Mouse (Mus musculus): ENCODE measurements around the gene Snrpb2. TPM values are rescaled to one million over a fixed set of nuclear protein-coding genes. Genes with fewer than 3 reads are reported as not detected.
A peak's percentile ranks its signal among the peaks of the same experiment; 100 is the strongest.

Gene Snrpb2
- polyA plus RNA-seq (2016; fragmentation: Nextera tagmentation; extraction: Ambion mirVana), result 106 and 110 TPM in 2 replicates

- Histone ChIP-seq H3K4me1 (replicated peaks) (peaks cover 5% of the 10 kb centered on the region), H3K9me3 (no peaks in the 10 kb centered on the region), H3K4me3 (replicated peaks) (peak within 1 kb of the TSS; percentile 93), H3K4me2 (peak within 1 kb of the TSS; percentile 80), H3K36me3 (peaks cover 28% of the 10 kb centered on the region), H3K27me3 (no peaks in the 10 kb centered on the region), H3K9ac (replicated peaks) (peak within 1 kb of the TSS; percentile 83), H3K27ac (0 out of 2 replicates have a peak within 1 kb of the TSS, but pooled peaks have one; percentile 29)
- under 1% methylated on average over 55 of the region's 55 CpGs for WGBS
- ATAC-seq (ENCODE audit: insufficient number of reproducible peaks, insufficient read depth, low FRiP score, low TSS enrichment, low read depth), result peak; percentile 87
Observed at GRCm38 (mm10) chr2:143062812-143063792, at the start of gene Snrpb2. Snrpb2 (plus strand) TSS chr2:143063039.

- Histone ChIP-seq H3K4me2 (no peak overlapping the region), H3K27ac (no peak overlapping the region), H3K27me3 (no peaks in the 10 kb centered on the region), H3K4me3 (replicated peaks) (no peak overlapping the region), H3K9ac (replicated peaks) (no peak overlapping the region), H3K36me3 (no peaks in the 10 kb centered on the region), H3K4me1 (replicated peaks) (peaks cover 2% of the 10 kb centered on the region), H3K9me3 (no peaks in the 10 kb centered on the region)
- 74% methylated on average over 5 of the region's 5 CpGs for WGBS
- ATAC-seq (ENCODE audit: insufficient number of reproducible peaks, insufficient read depth, low FRiP score, low TSS enrichment, low read depth), result no peak
Observed at GRCm38 (mm10) chr2:143013057-143013456, 49.8 kb upstream of the Snrpb2 start.

DNA sequence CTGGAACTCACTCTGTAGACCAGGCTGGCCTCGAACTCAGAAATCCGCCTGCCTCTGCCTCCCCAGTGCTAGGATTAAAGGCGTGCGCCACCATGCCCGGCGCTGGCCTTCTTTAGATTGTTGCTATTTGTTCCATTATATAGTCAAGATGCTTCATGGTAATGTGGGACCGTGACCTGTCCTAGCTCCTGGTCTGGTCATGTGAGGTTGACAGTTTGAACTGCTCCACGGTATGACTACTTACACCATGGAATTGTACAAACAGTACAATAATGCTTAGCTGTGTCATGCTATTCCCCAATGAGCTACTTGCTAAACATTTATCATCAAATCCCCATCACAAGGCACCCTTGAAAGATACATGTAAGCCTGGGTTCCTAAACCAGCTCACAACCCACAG, 44.8 kb upstream of the Snrpb2 start:
- no peak overlapping the region for H3K4me3 ChIP-seq (replicated peaks)
- H3K4me1 ChIP-seq (replicated peaks), result peaks cover 19% of the 10 kb centered on the region
- ATAC-seq (ENCODE audit: insufficient number of reproducible peaks, insufficient read depth, low FRiP score, low TSS enrichment, low read depth), result peak; percentile 64
- no peak overlapping the region for H3K9ac ChIP-seq (replicated peaks)
- WGBS, result 89% methylated on average over 8 of the region's 8 CpGs
- no peaks in the 10 kb centered on the region for H3K9me3 ChIP-seq
- 0 out of 2 replicates have a peak overlapping the region, but pooled peaks have one; percentile 24 for H3K27ac ChIP-seq
- H3K4me2 ChIP-seq, result no peak overlapping the region
- no peaks in the 10 kb centered on the region; the same call in 1 of the 2 replicates for H3K27me3 ChIP-seq
- no peaks in the 10 kb centered on the region for H3K36me3 ChIP-seq

- H3K4me2 ChIP-seq, result peak overlapping the region; percentile 35
- WGBS, result 1% methylated on average over 5 of the region's 5 CpGs
Observed at GRCm38 (mm10) chr2:143018591-143019130, 44.2 kb upstream of the Snrpb2 start.

DNA sequence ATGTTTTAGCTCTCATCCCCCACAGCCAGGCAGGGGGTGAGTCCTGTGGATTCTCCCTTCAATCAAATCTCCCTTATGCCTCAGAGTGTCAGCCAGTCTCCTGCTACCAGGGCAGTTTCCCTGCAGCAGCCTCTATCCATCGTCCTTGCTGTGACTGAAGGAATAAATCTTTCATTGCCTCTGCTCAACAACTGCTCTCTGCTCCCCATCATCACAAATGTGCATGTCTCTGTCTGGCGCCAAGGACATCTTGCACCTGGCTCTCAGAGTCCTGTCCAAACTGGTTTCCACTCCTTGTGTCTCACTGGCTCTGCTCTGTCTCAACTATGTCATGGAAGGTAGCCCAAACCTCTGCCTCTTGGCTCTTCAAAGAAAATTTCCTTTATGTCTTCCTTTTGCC, 43.1 kb upstream of the Snrpb2 start:
- no peak overlapping the region for H3K27ac ChIP-seq

More at GRCm38 (mm10) chr2:143018591-143019130, 44.2 kb upstream of the Snrpb2 start:
- Histone ChIP-seq H3K4me1 (replicated peaks) (peaks cover 19% of the 10 kb centered on the region), H3K4me3 (replicated peaks) (no peak overlapping the region), H3K27ac (0 out of 2 replicates have a peak overlapping the region, but pooled peaks have one; percentile 24), H3K27me3 (no peaks in the 10 kb centered on the region; the same call in 1 of the 2 replicates), H3K9ac (replicated peaks) (no peak overlapping the region), H3K36me3 (no peaks in the 10 kb centered on the region), H3K9me3 (no peaks in the 10 kb centered on the region)
- ATAC-seq (ENCODE audit: insufficient number of reproducible peaks, insufficient read depth, low FRiP score, low TSS enrichment, low read depth), result peak; percentile 92

GRCm38 (mm10) chr2:143023331-143023730, 39.5 kb upstream of the Snrpb2 start:
- Histone ChIP-seq H3K4me1 (replicated peaks) (peaks cover 15% of the 10 kb centered on the region), H3K36me3 (no peaks in the 10 kb centered on the region), H3K27ac (no peak overlapping the region), H3K9me3 (no peaks in the 10 kb centered on the region), H3K4me3 (replicated peaks) (no peak overlapping the region), H3K4me2 (no peak overlapping the region), H3K9ac (replicated peaks) (no peak overlapping the region), H3K27me3 (no peaks in the 10 kb centered on the region; the same call in 1 of the 2 replicates)
- no peak for ATAC-seq (ENCODE audit: insufficient number of reproducible peaks, insufficient read depth, low FRiP score, low TSS enrichment, low read depth)
- 90% methylated on average over 2 of the region's 2 CpGs for WGBS

More for the DNA sequence above, 43.1 kb upstream of the Snrpb2 start:
- H3K36me3 ChIP-seq, result no peaks in the 10 kb centered on the region
- H3K9me3 ChIP-seq, result no peaks in the 10 kb centered on the region
- ATAC-seq (ENCODE audit: insufficient number of reproducible peaks, insufficient read depth, low FRiP score, low TSS enrichment, low read depth), result 0 out of 2 replicates have a peak, but pooled peaks have one; percentile 11
- no peak overlapping the region for H3K4me2 ChIP-seq
- H3K4me1 ChIP-seq (replicated peaks), result peaks cover 19% of the 10 kb centered on the region
- WGBS, result 13% methylated on average over 2 of the region's 2 CpGs
- no peak overlapping the region for H3K4me3 ChIP-seq (replicated peaks)
- H3K27me3 ChIP-seq, result no peaks in the 10 kb centered on the region; the same call in 1 of the 2 replicates
- H3K9ac ChIP-seq (replicated peaks), result no peak overlapping the region

GRCm38 (mm10) chr2:143024226-143024625, 38.6 kb upstream of the Snrpb2 start:
- WGBS, result 81% methylated on average over 4 of the region's 4 CpGs
- H3K4me2 ChIP-seq, result no peak overlapping the region
- H3K9ac ChIP-seq (replicated peaks), result no peak overlapping the region
- no peaks in the 10 kb centered on the region for H3K9me3 ChIP-seq
- no peak for ATAC-seq (ENCODE audit: insufficient number of reproducible peaks, insufficient read depth, low FRiP score, low TSS enrichment, low read depth)
- H3K36me3 ChIP-seq, result no peaks in the 10 kb centered on the region
- H3K4me3 ChIP-seq (replicated peaks), result no peak overlapping the region
- H3K27ac ChIP-seq, result no peak overlapping the region
- H3K4me1 ChIP-seq (replicated peaks), result peaks cover 7% of the 10 kb centered on the region
- no peaks in the 10 kb centered on the region; the same call in 1 of the 2 replicates for H3K27me3 ChIP-seq

GRCm38 (mm10) chr2:143031283-143031682, 31.6 kb upstream of the Snrpb2 start:
- WGBS, result 75% methylated on average over 1 of the region's 1 CpGs
- no peaks in the 10 kb centered on the region for H3K27me3 ChIP-seq
- no peak for ATAC-seq (ENCODE audit: insufficient number of reproducible peaks, insufficient read depth, low FRiP score, low TSS enrichment, low read depth)

GRCm38 (mm10) chr2:143032378-143033255, 30.2 kb upstream of the Snrpb2 start:
- 81% methylated on average over 10 of the region's 10 CpGs for WGBS
- Histone ChIP-seq H3K9me3 (no peaks in the 10 kb centered on the region), H3K27ac (no peak overlapping the region), H3K4me1 (replicated peaks) (no peaks in the 10 kb centered on the region; the same call in 1 of the 2 replicates), H3K4me3 (replicated peaks) (no peak overlapping the region), H3K4me2 (no peak overlapping the region), H3K27me3 (no peaks in the 10 kb centered on the region), H3K36me3 (no peaks in the 10 kb centered on the region), H3K9ac (replicated peaks) (no peak overlapping the region)
- ATAC-seq (ENCODE audit: insufficient number of reproducible peaks, insufficient read depth, low FRiP score, low TSS enrichment, low read depth), result no peak

More at GRCm38 (mm10) chr2:143031283-143031682, 31.6 kb upstream of the Snrpb2 start:
- no peaks in the 10 kb centered on the region for H3K36me3 ChIP-seq
- H3K27ac ChIP-seq, result no peak overlapping the region
- no peaks in the 10 kb centered on the region; the same call in 1 of the 2 replicates for H3K4me1 ChIP-seq (replicated peaks)
- no peaks in the 10 kb centered on the region for H3K9me3 ChIP-seq
- H3K4me2 ChIP-seq, result no peak overlapping the region
- no peak overlapping the region for H3K9ac ChIP-seq (replicated peaks)
- H3K4me3 ChIP-seq (replicated peaks), result no peak overlapping the region

- H3K4me3 ChIP-seq (replicated peaks), result no peak overlapping the region
- 77% methylated on average over 7 of the region's 7 CpGs for WGBS
- no peaks in the 10 kb centered on the region for H3K27me3 ChIP-seq
- no peak overlapping the region for H3K4me2 ChIP-seq
- H3K9ac ChIP-seq (replicated peaks), result no peak overlapping the region
- no peak; the same call in 1 of the 2 replicates for ATAC-seq (ENCODE audit: insufficient number of reproducible peaks, insufficient read depth, low FRiP score, low TSS enrichment, low read depth)
- H3K27ac ChIP-seq, result no peak overlapping the region
- no peaks in the 10 kb centered on the region for H3K9me3 ChIP-seq
- no peaks in the 10 kb centered on the region for H3K36me3 ChIP-seq
- H3K4me1 ChIP-seq (replicated peaks), result no peaks in the 10 kb centered on the region; the same call in 1 of the 2 replicates
Observed at GRCm38 (mm10) chr2:143034350-143035085, 28.3 kb upstream of the Snrpb2 start.
